15 mouse cellular contexts compared by ENCODE assay signal in the genomic region with DNA sequence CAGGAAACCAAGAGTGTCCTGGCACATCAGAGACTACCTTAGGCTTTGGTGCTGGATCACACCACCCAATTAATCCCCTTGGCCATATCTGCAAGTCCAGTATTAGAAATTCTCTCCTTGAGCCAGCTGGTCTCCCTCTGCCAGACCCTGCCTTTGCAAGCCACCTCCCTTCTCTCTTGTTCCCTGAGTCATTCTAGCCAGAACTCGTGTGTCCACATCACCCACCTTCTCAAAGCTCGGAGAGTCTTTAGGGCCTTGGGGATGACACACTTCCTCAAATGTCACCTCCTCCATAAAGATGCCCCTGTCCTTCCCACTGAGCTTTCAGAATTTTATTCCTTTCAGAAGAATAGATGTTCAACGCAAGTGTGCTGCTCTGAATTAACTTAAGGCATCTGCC.
DNase-seq lines count a peak whose midpoint lies in the region; ATAC-seq and TF ChIP-seq lines count a peak whose summit lies in the region.
"Had no signal": no experiment of that assay in that cellular context is flagged by ENCODE, and none has a peak within 500 bp of the region (broad histone marks: within the 10 kb centered on the region; RNA-seq: fewer than 3 reads in every experiment).

No protein-coding gene starts in this region.

- no peak for TF ChIP-seq CTCF in gastrocnemius, adult 2 months (IDR thresholded peaks at IDR 0.05)
- no peak for TF ChIP-seq CTCF in kidney, adult 2 months (conservative IDR thresholded peaks at IDR 0.05; ENCODE audit: insufficient read depth, insufficient read length, low read depth, low read length)
- no peak for TF ChIP-seq CTCF in heart, postnatal 0 days (IDR thresholded peaks at IDR 0.05; ENCODE audit: low read depth)
- no peak for TF ChIP-seq CTCF in intestine, postnatal 0 days (IDR thresholded peaks at IDR 0.05; ENCODE audit: low read depth)
- TF ChIP-seq CTCF in forebrain, postnatal 0 days (IDR thresholded peaks at IDR 0.05; ENCODE audit: low read depth), result no peak

- TF ChIP-seq EP300 in heart, postnatal 0 days (IDR thresholded peaks at IDR 0.05; ENCODE audit: low read depth), result no peak

- H3K27me3 ChIP-seq in kidney, adult 2 months (replicated peaks; ENCODE audit: control insufficient read depth, insufficient read depth, low read length), result no peaks in the 10 kb centered on the region
- H3K27me3 ChIP-seq in heart, postnatal 0 days (ENCODE audit: control insufficient read depth, insufficient read depth, low read length), result no peaks in the 10 kb centered on the region
- H3K27me3 ChIP-seq in intestine, postnatal 0 days (replicated peaks; ENCODE audit: control insufficient read depth, insufficient read depth, low read length), result no peaks in the 10 kb centered on the region
- H3K27me3 ChIP-seq in forebrain, postnatal 0 days (ENCODE audit: insufficient read depth, low read length), result no peaks in the 10 kb centered on the region
- H3K27me3 ChIP-seq: midbrain, embryonic 15.5 days had no signal

- peaks cover 14% of the 10 kb centered on the region for H3K4me1 ChIP-seq in kidney, adult 2 months (ENCODE audit: control insufficient read depth, insufficient read depth, low read length)
- peaks cover 39% of the 10 kb centered on the region for H3K4me1 ChIP-seq in heart, postnatal 0 days (ENCODE audit: control insufficient read depth, insufficient read depth)
- H3K4me1 ChIP-seq in intestine, postnatal 0 days (replicated peaks; ENCODE audit: control insufficient read depth, insufficient read depth, low read length), result no peaks in the 10 kb centered on the region
- H3K4me1 ChIP-seq in forebrain, postnatal 0 days (ENCODE audit: insufficient read depth), result no peaks in the 10 kb centered on the region

- H3K9me3 ChIP-seq in heart, postnatal 0 days (replicated peaks; ENCODE audit: control insufficient read depth, low read length), result no peaks in the 10 kb centered on the region
- H3K9me3 ChIP-seq in intestine, postnatal 0 days (ENCODE audit: control insufficient read depth), result no peaks in the 10 kb centered on the region
- no peaks in the 10 kb centered on the region for H3K9me3 ChIP-seq in forebrain, postnatal 0 days (ENCODE audit: low read length)
- H3K9me3 ChIP-seq: midbrain, embryonic 15.5 days had no signal

- peak; percentile 10; the same call in 1 of the 2 replicates for ATAC-seq in heart, postnatal 0 days (ENCODE audit: insufficient read depth, low read depth)
- ATAC-seq in intestine, postnatal 0 days, result no peak
- no peak for ATAC-seq in forebrain, postnatal 0 days
- ATAC-seq: inflammation-experienced regulatory T-cells, adult 6 months; midbrain, embryonic 15.5 days had no signal

- H3K4me3 ChIP-seq in gastrocnemius, adult 2 months, result peak overlapping the region; percentile 15
- H3K4me3 ChIP-seq in kidney, adult 2 months (ENCODE audit: insufficient read depth, low read depth, low read length), result no peak overlapping the region
- no peak overlapping the region for H3K4me3 ChIP-seq in heart, postnatal 0 days (ENCODE audit: low read depth, low read length)
- no peak overlapping the region for H3K4me3 ChIP-seq in intestine, postnatal 0 days (ENCODE audit: low read depth, low read length)
- H3K4me3 ChIP-seq in forebrain, postnatal 0 days (ENCODE audit: low read depth, low read length), result no peak overlapping the region
- H3K4me3 ChIP-seq: midbrain, embryonic 15.5 days had no signal

- no peaks in the 10 kb centered on the region for H3K36me3 ChIP-seq in kidney, adult 2 months (ENCODE audit: control insufficient read depth, insufficient read depth, low read length)
- H3K36me3 ChIP-seq in heart, postnatal 0 days (replicated peaks; ENCODE audit: control insufficient read depth, insufficient read depth, low read length), result no peaks in the 10 kb centered on the region
- H3K36me3 ChIP-seq in intestine, postnatal 0 days (ENCODE audit: control insufficient read depth, insufficient read depth), result no peaks in the 10 kb centered on the region
- H3K36me3 ChIP-seq in forebrain, postnatal 0 days (ENCODE audit: insufficient read depth), result no peaks in the 10 kb centered on the region
- H3K36me3 ChIP-seq: midbrain, embryonic 15.5 days had no signal

- DNase-seq in gastrocnemius, adult 2 months, result peak; percentile 70
- no peak for DNase-seq in gastrocnemius, postnatal 4 days (ENCODE audit: low spot score in 2 of 2)
- no peak for DNase-seq in kidney, adult 2 months
- no peak for DNase-seq in kidney, postnatal 4 days
- DNase-seq in MN1 (ENCODE audit: low spot score), result peak; percentile 16
- no peak for DNase-seq in heart, postnatal 0 days (ENCODE audit: low spot score)
- DNase-seq in forebrain, postnatal 0 days, result no peak
- DNase-seq: adrenal gland, adult 8-10 months; left cerebral cortex, postnatal 4 days; lung, embryonic 14.5 days; thymus, adult 18-20 months had no signal

- peak overlapping the region; percentile 91 for H3K27ac ChIP-seq in gastrocnemius, adult 2 months
- peak overlapping the region; percentile 19; the same call in 1 of the 2 replicates for H3K27ac ChIP-seq in kidney, adult 2 months (ENCODE audit: insufficient read depth, low read depth, low read length)
- peak overlapping the region; percentile 79 for H3K27ac ChIP-seq in heart, postnatal 0 days (ENCODE audit: low read depth)
- no peak overlapping the region for H3K27ac ChIP-seq in intestine, postnatal 0 days (ENCODE audit: low read depth, low read length)
- H3K27ac ChIP-seq in forebrain, postnatal 0 days (ENCODE audit: low read depth, low read length), result no peak overlapping the region
- H3K27ac ChIP-seq: midbrain, embryonic 15.5 days had no signal

- 65% methylated on average over 3 of the region's 3 CpGs for WGBS in kidney, adult 2 months
- 71% methylated on average over 3 of the region's 3 CpGs for WGBS in heart, postnatal 0 days
- 87% methylated on average over 3 of the region's 3 CpGs for WGBS in intestine, postnatal 0 days
- WGBS in forebrain, postnatal 0 days, result 60% methylated on average over 3 of the region's 3 CpGs

- no peak overlapping the region for H3K9ac ChIP-seq in heart, postnatal 0 days (replicated peaks; ENCODE audit: low read depth, low read length)
- no peak overlapping the region for H3K9ac ChIP-seq in intestine, postnatal 0 days (ENCODE audit: low read depth, low read length)
- H3K9ac ChIP-seq in forebrain, postnatal 0 days, result no peak overlapping the region
- H3K9ac ChIP-seq: lung, embryonic 14.5 days; midbrain, embryonic 15.5 days had no signal

- intact Hi-C loops in gastrocnemius, adult 2 months (cut with DNase I), result loop anchor here (2.0 kb wide), 1 partner anchor 27 kb away; no protein-coding TSS in a partner anchor

- no peak for TF ChIP-seq POLR2A in kidney, adult 2 months (IDR thresholded peaks at IDR 0.05; ENCODE audit: low read depth, low read length)

- 0 out of 2 replicates have a peak overlapping the region, but pooled peaks have one; percentile 6 for H3K4me2 ChIP-seq in heart, postnatal 0 days (ENCODE audit: low read depth, low read length)
- H3K4me2 ChIP-seq in intestine, postnatal 0 days (replicated peaks; ENCODE audit: low read depth), result no peak overlapping the region
- no peak overlapping the region for H3K4me2 ChIP-seq in forebrain, postnatal 0 days (ENCODE audit: low read depth)
- H3K4me2 ChIP-seq: liver, embryonic 11.5 days; lung, embryonic 14.5 days; midbrain, embryonic 15.5 days had no signal

Comparison
In these comparisons a context has a peak if more than half of its experiments do, and no peak if none do; other contexts are left out.
1. DNase-seq: peak in gastrocnemius, adult 2 months (single experiment) and MN1 (single experiment); none in gastrocnemius, postnatal 4 days (0 of 2), kidney, adult 2 months (single experiment), kidney, postnatal 4 days (0 of 2), heart, postnatal 0 days (single experiment) and forebrain, postnatal 0 days (single experiment).
2. H3K27ac ChIP-seq: peak in gastrocnemius, adult 2 months (single experiment), kidney, adult 2 months (single experiment) and heart, postnatal 0 days (single experiment); none in intestine, postnatal 0 days (single experiment) and forebrain, postnatal 0 days (single experiment).